Mouse (Mus musculus) heart, postnatal 14 days (tissue): ENCODE measurements around the gene Zfyve27. TPM values are rescaled to one million over a fixed set of nuclear protein-coding genes. Genes with fewer than 3 reads are reported as not detected.

Source experiments
- DNase-seq, 2 experiments: peaks; one replicate each; pipeline ENCODE4 v3.0.0; 2021 to 2022
- intact Hi-C: fragments of 180-260 bp; cut with DNase I; formaldehyde crosslinking; loops from one replicate; pipeline ENCODE4 v1.15.1; 2025
- long read RNA-seq, 2 experiments: library from polyadenylated mRNA; stranded (forward); transcript quantifications; one replicate each; pipeline ENCODE4 v2.0.0; 2021
- total RNA-seq, 2 experiments: library from RNA; stranded (reverse); gene quantifications; 2 replicates each; pipeline ENCODE4 v1.2.3; 2021

The Zfyve27 gene
- total RNA-seq = 10 to 100 TPM; 24.6 to 26.5 TPM
- long read RNA-seq, experiment 1, full-length matches to known transcripts = 3 of 31 reads
- long read RNA-seq, experiment 1, partial matches to known transcripts = 2 of 31 reads
- long read RNA-seq, experiment 1, other reads (novel, unspliced or antisense) = 26 of 31 reads
- long read RNA-seq, experiment 2, full-length matches to known transcripts = 1 of 16 reads
- long read RNA-seq, experiment 2, partial matches to known transcripts = 2 of 16 reads
- long read RNA-seq, experiment 2, other reads (novel, unspliced or antisense) = 13 of 16 reads

- intact Hi-C loops = no loop called here
- no peak for DNase-seq
Observed at GRCm38 (mm10) chr19:42163764-42164163, at the start of gene Zfyve27. TSS of gene Zfyve27 (plus strand) at chr19:42163951.

- intact Hi-C loops = no loop called here
- no peak for DNase-seq
Observed at GRCm38 (mm10) chr19:42115783-42116335, 47.9 kb upstream of the Zfyve27 start.

- no peak for DNase-seq
- intact Hi-C loops = no loop called here
Observed at GRCm38 (mm10) chr19:42118142-42118541, 45.6 kb upstream of the Zfyve27 start.

GRCm38 (mm10) chr19:42118596-42118995, 45.2 kb upstream of the Zfyve27 start:
- intact Hi-C loops = no loop called here
- DNase-seq = no peak

- no peak for DNase-seq
- intact Hi-C loops = no loop called here
Observed at GRCm38 (mm10) chr19:42120451-42120850, 43.3 kb upstream of the Zfyve27 start.

GRCm38 (mm10) chr19:42124684-42125083, 39.1 kb upstream of the Zfyve27 start:
- intact Hi-C loops = no loop called here
- no peak for DNase-seq

GRCm38 (mm10) chr19:42125501-42126218, 38.1 kb upstream of the Zfyve27 start:
- intact Hi-C loops = no loop called here
- no peak for DNase-seq

- no peak for DNase-seq
- intact Hi-C loops = no loop called here
Observed at GRCm38 (mm10) chr19:42126219-42126605, 37.5 kb upstream of the Zfyve27 start.

- intact Hi-C loops = no loop called here
Observed at GRCm38 (mm10) chr19:42127024-42127423, 36.7 kb upstream of the Zfyve27 start.

GRCm38 (mm10) chr19:42128052-42128740, 35.6 kb upstream of the Zfyve27 start:
- no peak for DNase-seq
- intact Hi-C loops = no loop called here

More at GRCm38 (mm10) chr19:42127024-42127423, 36.7 kb upstream of the Zfyve27 start:
- no peak for DNase-seq

GRCm38 (mm10) chr19:42128787-42129508, 34.8 kb upstream of the Zfyve27 start, which contains the start of gene Avpi1:
TSS of gene Avpi1 (minus strand) at chr19:42129059.
- intact Hi-C loops = no loop called here
- peak; percentile 95 for DNase-seq

- DNase-seq = no peak
- intact Hi-C loops = no loop called here
Observed at GRCm38 (mm10) chr19:42129509-42130293, 34.0 kb upstream of the Zfyve27 start.

GRCm38 (mm10) chr19:42130294-42130606, 33.5 kb upstream of the Zfyve27 start:
- no peak for DNase-seq
- intact Hi-C loops = no loop called here

- intact Hi-C loops = no loop called here
Observed at GRCm38 (mm10) chr19:42131101-42131500, 32.6 kb upstream of the Zfyve27 start.

GRCm38 (mm10) chr19:42135070-42135469, 28.7 kb upstream of the Zfyve27 start:
- intact Hi-C loops = no loop called here
- no peak for DNase-seq

More at GRCm38 (mm10) chr19:42131101-42131500, 32.6 kb upstream of the Zfyve27 start:
- no peak for DNase-seq

- no peak for DNase-seq
- intact Hi-C loops = no loop called here
Observed at GRCm38 (mm10) chr19:42136126-42136525, 27.6 kb upstream of the Zfyve27 start.

GRCm38 (mm10) chr19:42137167-42137672, 26.5 kb upstream of the Zfyve27 start:
- intact Hi-C loops = no loop called here
- no peak for DNase-seq

- no peak for DNase-seq
- intact Hi-C loops = no loop called here
Observed at GRCm38 (mm10) chr19:42138517-42139285, 25.1 kb upstream of the Zfyve27 start.
